ENCODE assay signal across 17 mouse cellular contexts in the genomic region with DNA sequence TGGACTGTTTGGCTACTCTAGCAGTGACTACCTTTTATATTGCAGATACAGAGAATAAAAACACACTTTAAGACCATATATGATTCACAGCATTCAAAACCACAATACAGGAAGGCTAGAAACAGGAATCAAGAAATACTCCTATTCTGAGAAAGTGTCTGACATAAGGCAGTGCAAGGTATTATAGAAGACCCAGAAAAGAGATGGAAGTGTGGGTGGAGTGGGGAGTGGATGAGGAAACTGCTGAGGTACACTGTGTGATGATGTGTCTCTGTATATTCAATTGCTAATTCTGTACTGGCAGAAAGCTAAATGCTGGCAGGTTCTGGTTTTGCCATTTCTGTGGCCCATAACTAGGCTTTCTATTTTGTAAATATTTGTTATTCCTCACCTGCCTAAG.
"Had no signal": no experiment of that assay in that cellular context is flagged by ENCODE, and none has a peak within 500 bp of the region (broad histone marks: within the 10 kb centered on the region; RNA-seq: fewer than 3 reads in every experiment).

No protein-coding gene starts in this region.

- DNase-seq: forebrain, postnatal 0 days; gastrocnemius, postnatal 14 days; gastrocnemius, postnatal 36 days; heart, adult 2 months; heart, postnatal 14 days; heart, postnatal 36 days; kidney, adult 11 months; kidney, adult 2 months; kidney, adult 9 months; kidney, postnatal 14 days; kidney, postnatal 36 days; layer of hippocampus, adult 9-11 months; layer of hippocampus, postnatal 36 days; left cerebral cortex, postnatal 4 days had no signal

- ATAC-seq: forebrain, postnatal 0 days; hindbrain, postnatal 0 days; intestine, embryonic 16.5 days; liver, embryonic 12.5 days had no signal
